Mouse (Mus musculus) adrenal gland, adult 18-20 months (tissue): ENCODE results near the gene Olfr1040. TPM values are rescaled to one million over a fixed set of nuclear protein-coding genes. Genes with fewer than 3 reads are reported as not detected.
"Not testable (repeated sequence)": the region's sequence is repeated elsewhere in the genome, so short reads cannot be mapped to it uniquely, and the experiment has no call there.

Source experiments
- DNase-seq, 2 experiments: peaks; one replicate each; pipeline ENCODE4 v3.0.0; 2021 to 2022; ENCODE audit warnings: low spot score in 2 of 2
- long read RNA-seq, 2 experiments: library from polyadenylated mRNA; stranded (forward); transcript quantifications; one replicate each; pipeline ENCODE4 v2.0.0; 2021
- total RNA-seq, 2 experiments: library from RNA; stranded (reverse); gene quantifications; 1 replicate in 1 of 2; 2 replicates in 1 of 2; pipeline ENCODE4 v1.2.3; 2021

The Olfr1040 gene
- total RNA-seq: not detected
- long read RNA-seq, experiment 1: 0 reads
- long read RNA-seq, experiment 2: 0 reads

DNA sequence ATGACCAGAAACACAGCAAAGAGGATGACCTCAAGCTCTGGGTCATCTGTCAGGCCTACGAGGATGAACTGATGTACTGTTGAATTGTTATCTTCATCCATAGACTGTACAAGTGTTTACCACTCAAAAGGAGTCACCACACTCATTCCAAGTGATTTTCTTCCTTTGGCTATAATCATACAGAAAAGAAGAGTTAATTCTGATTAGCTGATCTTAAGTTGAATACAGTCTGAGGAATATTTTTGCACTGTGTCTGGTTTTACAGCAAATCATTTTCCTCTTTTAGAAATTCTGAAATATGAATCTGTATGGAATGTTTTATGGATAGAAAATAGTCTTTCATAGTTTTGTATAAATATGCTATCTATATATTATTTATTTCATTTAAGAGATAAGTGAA, at the start of gene Olfr1040:
Olfr1040 (minus strand) TSS at position 101 of the 400 bp plus-strand sequence.
- DNase-seq: no peak

- DNase-seq: no peak
These were observed 49.3 kb upstream of the Olfr1040 start for GRCm38 (mm10) chr2:86195863-86196262.

GRCm38 (mm10) chr2:86185583-86185982, 39.1 kb upstream of the Olfr1040 start, which contains the start of gene Olfr52:
Gene Olfr52, minus strand, starts transcription at chr2:86185683.
- DNase-seq: no peak

- DNase-seq: no peak
These were observed 33.4 kb upstream of the Olfr1040 start for GRCm38 (mm10) chr2:86179950-86180349.

DNA sequence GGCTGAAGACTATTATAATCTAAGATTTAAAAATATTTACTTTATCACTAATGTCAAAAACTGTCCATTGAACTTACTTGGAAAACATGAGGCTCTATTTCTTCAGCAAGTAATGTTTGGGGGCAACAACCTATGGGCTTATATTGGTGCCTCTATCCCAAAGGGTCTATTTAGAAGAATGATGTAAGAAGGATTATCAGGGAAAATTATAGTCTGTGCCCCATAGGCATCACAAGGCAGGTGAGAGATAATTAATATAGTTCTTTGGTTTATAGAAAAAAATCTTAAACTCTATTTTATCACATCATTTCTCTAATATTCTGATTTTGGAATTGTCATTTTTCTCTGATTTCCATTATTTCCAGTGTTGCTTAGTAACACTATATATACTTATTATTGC, 31.2 kb upstream of the Olfr1040 start, which contains the start of gene Olfr1044:
Olfr1044 (minus strand) TSS at position 101 of the 400 bp plus-strand sequence.
- no peak for DNase-seq

DNA sequence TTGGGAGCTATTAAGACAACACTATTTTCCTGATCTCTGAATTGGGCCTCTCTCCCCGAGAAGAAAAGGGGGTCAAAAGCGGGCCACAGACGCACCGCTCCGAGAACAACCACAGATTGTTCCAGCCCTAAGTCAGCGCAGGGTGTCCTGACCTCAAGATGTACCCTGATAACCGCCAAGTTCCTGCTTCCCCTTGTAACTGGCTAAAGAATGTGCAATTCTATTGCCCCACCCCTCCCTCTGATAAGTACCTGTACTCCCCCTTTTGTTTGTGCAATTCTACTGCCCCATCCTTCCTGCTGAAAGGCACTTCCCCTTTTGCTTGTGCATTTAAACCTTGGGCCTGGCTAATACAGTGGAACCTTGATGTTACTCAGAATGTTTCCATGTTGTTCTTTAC, 28.9 kb upstream of the Olfr1040 start:
- not testable (repeated sequence) for DNase-seq

- no peak for DNase-seq
These were observed 20.9 kb upstream of the Olfr1040 start, which contains the start of gene Olfr1043 for GRCm38 (mm10) chr2:86167422-86167821. Gene Olfr1043, minus strand, starts transcription at chr2:86167522.

DNA sequence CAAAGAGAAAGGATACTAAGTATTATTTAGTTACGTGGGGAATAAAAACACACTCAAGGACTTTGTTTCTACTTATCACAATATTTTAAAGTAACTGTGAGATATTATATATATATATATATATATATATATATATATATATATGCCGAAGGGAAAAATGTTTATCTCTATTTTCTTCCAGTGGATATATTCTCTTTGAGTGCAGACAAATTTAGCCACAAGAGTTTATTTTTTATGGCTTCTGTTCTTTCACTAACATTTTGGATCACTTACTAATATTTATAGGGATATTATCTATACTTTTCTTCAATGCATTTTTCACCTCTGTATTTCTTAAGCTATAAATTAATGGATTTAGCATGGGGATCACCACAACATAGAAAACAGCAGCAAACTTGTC, 15.2 kb upstream of the Olfr1040 start, which contains the start of gene Olfr1042:
Olfr1042 (minus strand) TSS at position 101 of the 400 bp plus-strand sequence.
- DNase-seq: no peak

- no peak for DNase-seq
These were observed 10.7 kb downstream of the Olfr1040 start, which contains the start of gene Olfr1039 for GRCm38 (mm10) chr2:86135828-86136227. Gene Olfr1039, minus strand, starts transcription at chr2:86135928.

Other genes starting within 250 kb of the Olfr1040 start
- not detected for gene Olfr1024, start 241.7 kb downstream of the Olfr1040 start, total RNA-seq
- not detected for gene Olfr1025-ps1, start 231.5 kb downstream of the Olfr1040 start, total RNA-seq
- not detected for gene Olfr1026, start 225.2 kb downstream of the Olfr1040 start, total RNA-seq
- not detected for gene Olfr1028, start 196.3 kb downstream of the Olfr1040 start, total RNA-seq
- under 1 TPM in 1 of 2 experiments, not detected in 1; 0.30 TPM for gene Olfr1029, start 172.8 kb downstream of the Olfr1040 start, total RNA-seq
- gene Olfr1030, start 167.5 kb downstream of the Olfr1040 start, total RNA-seq: not detected
- not detected for gene Olfr1031, start 156.4 kb downstream of the Olfr1040 start, total RNA-seq
- not detected for gene Olfr1032, start 141.2 kb downstream of the Olfr1040 start, total RNA-seq
- 1 to 10 TPM; 3.5 to 4.1 TPM for gene Olfr1033, start 126.1 kb downstream of the Olfr1040 start, total RNA-seq
- under 1 TPM; 0.10 to 0.27 TPM for gene Olfr1034, start 100.9 kb downstream of the Olfr1040 start, total RNA-seq
- not detected for gene Olfr1036, start 72.7 kb downstream of the Olfr1040 start, total RNA-seq
- not detected for gene Olfr1037, start 59.3 kb downstream of the Olfr1040 start, total RNA-seq
- not detected for gene Olfr1039, start 10.8 kb downstream of the Olfr1040 start, total RNA-seq
- not detected for gene Olfr1042, start 15.1 kb upstream of the Olfr1040 start, total RNA-seq
- gene Olfr1043, start 20.8 kb upstream of the Olfr1040 start, total RNA-seq: not detected
- not detected for gene Olfr1044, start 31.1 kb upstream of the Olfr1040 start, total RNA-seq
- not detected for gene Olfr52, start 39.0 kb upstream of the Olfr1040 start, total RNA-seq
- gene Olfr1045, start 56.3 kb upstream of the Olfr1040 start, total RNA-seq: not detected
- gene Olfr1046, start 72.6 kb upstream of the Olfr1040 start, total RNA-seq: not detected
- gene Olfr1047, start 84.7 kb upstream of the Olfr1040 start, total RNA-seq: not detected
- not detected for gene Olfr1048, start 93.6 kb upstream of the Olfr1040 start, total RNA-seq
- not detected for gene Olfr1049, start 111.6 kb upstream of the Olfr1040 start, total RNA-seq
- gene Olfr1051, start 132.4 kb upstream of the Olfr1040 start, total RNA-seq: not detected
- not detected for gene Olfr1052, start 145.7 kb upstream of the Olfr1040 start, total RNA-seq
- not detected for gene Olfr1053, start 168.6 kb upstream of the Olfr1040 start, total RNA-seq
- not detected for gene Olfr1054, start 188.7 kb upstream of the Olfr1040 start, total RNA-seq
- not detected for gene Olfr1055, start 203.6 kb upstream of the Olfr1040 start, total RNA-seq
- gene Olfr1056, start 215.7 kb upstream of the Olfr1040 start, total RNA-seq: not detected
- gene Olfr1057, start 231.7 kb upstream of the Olfr1040 start, total RNA-seq: not detected
- not detected for gene Olfr1058, start 241.8 kb upstream of the Olfr1040 start, total RNA-seq